31 mouse cellular contexts compared by ENCODE assay signal in the genomic region with DNA sequence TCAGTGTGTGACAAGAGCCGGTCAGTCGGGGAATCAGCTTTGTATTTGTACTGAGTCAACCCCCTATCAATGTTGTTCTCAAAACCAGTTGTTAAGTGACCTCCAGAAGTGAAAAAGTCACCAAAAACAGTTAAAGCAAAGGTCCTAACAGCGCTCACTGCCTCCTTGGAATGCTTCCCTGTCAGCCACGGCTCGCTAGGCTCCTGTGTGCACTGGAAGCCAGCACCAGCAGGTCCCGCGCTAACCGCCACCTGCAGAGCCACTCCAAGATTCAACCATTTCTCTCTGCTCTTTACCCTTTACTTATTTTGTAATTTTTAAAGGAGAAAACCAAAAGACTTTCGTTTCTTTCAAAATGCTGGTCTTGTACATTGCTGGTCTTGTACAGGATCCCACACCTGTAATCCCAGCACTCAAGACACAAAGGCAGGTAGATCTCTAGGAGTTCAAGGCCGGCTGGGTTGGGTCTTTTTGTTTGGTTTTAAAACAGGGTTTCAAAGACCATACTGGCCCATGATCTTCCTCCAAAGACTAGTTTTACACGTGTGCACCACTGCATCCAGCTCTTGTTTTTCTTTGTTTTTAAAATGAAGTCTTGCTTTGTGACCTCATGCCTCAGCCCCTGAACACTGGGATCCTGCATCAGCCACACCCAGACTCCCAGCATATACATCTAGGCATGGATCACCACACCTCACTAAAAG.
A peak's percentile ranks its signal among the peaks of the same experiment; 100 is the strongest.
DNase-seq lines count a peak whose midpoint lies in the region; ATAC-seq and TF ChIP-seq lines count a peak whose summit lies in the region.
"Had no signal": no experiment of that assay in that cellular context is flagged by ENCODE, and none has a peak within 500 bp of the region (broad histone marks: within the 10 kb centered on the region; RNA-seq: fewer than 3 reads in every experiment).

No protein-coding gene starts in this region.

- no peaks in the 10 kb centered on the region for H3K36me3 ChIP-seq in kidney, adult 2 months (ENCODE audit: control insufficient read depth, insufficient read depth, low read length)
- no peaks in the 10 kb centered on the region for H3K36me3 ChIP-seq in kidney, embryonic 16.5 days (ENCODE audit: insufficient read depth, low read length)
- H3K36me3 ChIP-seq: neural tube, embryonic 12.5 days had no signal

- no peak for TF ChIP-seq POLR2A in kidney, adult 2 months (IDR thresholded peaks at IDR 0.05; ENCODE audit: low read depth, low read length)

- H3K9ac ChIP-seq in kidney, embryonic 16.5 days (replicated peaks; ENCODE audit: low read length) = no peak overlapping the region
- H3K9ac ChIP-seq: forebrain, embryonic 13.5 days; intestine, embryonic 15.5 days; limb, embryonic 12.5 days; liver, embryonic 12.5 days; liver, postnatal 0 days; midbrain, embryonic 12.5 days; neural tube, embryonic 12.5 days had no signal

- no peak overlapping the region for H3K27ac ChIP-seq in kidney, adult 2 months (ENCODE audit: insufficient read depth, low read depth, low read length)
- H3K27ac ChIP-seq in kidney, embryonic 16.5 days (ENCODE audit: low read length) = no peak overlapping the region
- no peak overlapping the region for H3K27ac ChIP-seq in gastrocnemius, adult 2 months
- H3K27ac ChIP-seq: forebrain, embryonic 13.5 days; intestine, embryonic 15.5 days; left cerebral cortex, adult 2 months; limb, embryonic 12.5 days; liver, embryonic 12.5 days; midbrain, embryonic 12.5 days; neural tube, embryonic 12.5 days had no signal

- no peaks in the 10 kb centered on the region for H3K9me3 ChIP-seq in kidney, embryonic 16.5 days (ENCODE audit: low read length)
- H3K9me3 ChIP-seq: forebrain, embryonic 13.5 days; intestine, embryonic 15.5 days; limb, embryonic 12.5 days; liver, embryonic 12.5 days; megakaryocyte, embryonic 14.5 days; midbrain, embryonic 12.5 days; neural tube, embryonic 12.5 days had no signal

- DNase-seq in kidney, adult 2 months = peak; percentile 46
- no peak for DNase-seq in kidney, adult 18-20 months
- DNase-seq in ZHBTc4 (ENCODE audit: low read depth, low spot score) = peak; percentile 67
- DNase-seq in kidney, postnatal 36 days = peak; percentile 25 to 49
- DNase-seq in adrenal gland, adult 8-10 months = no peak
- DNase-seq in gastrocnemius, adult 2 months = no peak
- DNase-seq: adrenal gland, postnatal 25 days; B cell, adult 2 months; cerebellum, adult 18-20 months; cerebellum, postnatal 14 days; gastrocnemius, postnatal 36 days; heart, adult 18-20 months; heart, postnatal 36 days; layer of hippocampus, adult 9-11 months; liver, postnatal 0 days; lung, postnatal 4 days; right cerebral cortex, adult 18-20 months; spleen, adult 18-20 months; thymus, postnatal 14 days had no signal

- no peak overlapping the region for H3K4me2 ChIP-seq in kidney, embryonic 16.5 days (replicated peaks; ENCODE audit: low read depth, low read length)
- H3K4me2 ChIP-seq: forebrain, embryonic 13.5 days; heart, embryonic 11.5 days; intestine, embryonic 15.5 days; limb, embryonic 12.5 days; liver, embryonic 12.5 days; midbrain, embryonic 12.5 days; neural tube, embryonic 12.5 days had no signal

- no peaks in the 10 kb centered on the region for H3K4me1 ChIP-seq in kidney, adult 2 months (ENCODE audit: control insufficient read depth, insufficient read depth, low read length)
- no peaks in the 10 kb centered on the region for H3K4me1 ChIP-seq in kidney, embryonic 16.5 days (ENCODE audit: insufficient read depth, low read length)
- H3K4me1 ChIP-seq: forebrain, embryonic 13.5 days; intestine, embryonic 15.5 days; limb, embryonic 12.5 days had no signal

- H3K4me3 ChIP-seq in kidney, adult 2 months (ENCODE audit: insufficient read depth, low read depth, low read length) = no peak overlapping the region
- H3K4me3 ChIP-seq in kidney, embryonic 16.5 days (ENCODE audit: low read length) = no peak overlapping the region
- H3K4me3 ChIP-seq in gastrocnemius, adult 2 months = no peak overlapping the region
- H3K4me3 ChIP-seq: forebrain, embryonic 13.5 days; intestine, embryonic 15.5 days; left cerebral cortex, adult 2 months; limb, embryonic 12.5 days; liver, embryonic 12.5 days; megakaryocyte, embryonic 14.5 days; midbrain, embryonic 12.5 days; myocyte; neural tube, embryonic 12.5 days had no signal

- no peaks in the 10 kb centered on the region for H3K27me3 ChIP-seq in kidney, adult 2 months (replicated peaks; ENCODE audit: control insufficient read depth, insufficient read depth, low read length)
- H3K27me3 ChIP-seq in kidney, embryonic 16.5 days (ENCODE audit: insufficient read depth, low read length) = no peaks in the 10 kb centered on the region
- H3K27me3 ChIP-seq: forebrain, embryonic 13.5 days; intestine, embryonic 15.5 days; limb, embryonic 12.5 days; liver, embryonic 12.5 days; megakaryocyte, embryonic 14.5 days; midbrain, embryonic 12.5 days; neural tube, embryonic 12.5 days had no signal

- 64% methylated on average over 11 of the region's 11 CpGs for WGBS in kidney, adult 2 months
- 65% methylated on average over 11 of the region's 11 CpGs for WGBS in kidney, embryonic 16.5 days

- TF ChIP-seq CTCF in kidney, adult 2 months (conservative IDR thresholded peaks at IDR 0.05; ENCODE audit: insufficient read depth, insufficient read length, low read depth, low read length) = no peak
- TF ChIP-seq CTCF in gastrocnemius, adult 2 months (IDR thresholded peaks at IDR 0.05) = no peak

- ATAC-seq in kidney, embryonic 16.5 days (ENCODE audit: low FRiP score, low TSS enrichment) = peak; percentile 59; the same call in 1 of the 2 replicates
- ATAC-seq: forebrain, embryonic 13.5 days; hindbrain, embryonic 16.5 days; liver, embryonic 12.5 days; liver, postnatal 0 days had no signal

- intact Hi-C loops in gastrocnemius, adult 2 months (cut with DNase I) = no loop called here

Comparison
In these comparisons a context has a peak if more than half of its experiments do, and no peak if none do; other contexts are left out.
1. DNase-seq: peak in kidney, adult 2 months (single experiment), ZHBTc4 (single experiment) and kidney, postnatal 36 days (2 of 2); none in kidney, adult 18-20 months (single experiment), adrenal gland, adult 8-10 months (single experiment) and gastrocnemius, adult 2 months (single experiment).